Mouse (Mus musculus) megakaryocyte, embryonic 14.5 days (primary cell): ENCODE results near the gene Wdr5b.

Experiments used
- FLI1 ChIP-seq: IDR thresholded peaks from 2 replicates; pipeline ENCODE4 v1.6.1; 2012; ENCODE audit warnings: low read length, inconsistent platforms, mixed read lengths
- GATA1 ChIP-seq: IDR thresholded peaks from 3 replicates; pipeline ENCODE4 v1.6.1; 2012; ENCODE audit warnings: mixed read lengths, low read length, inconsistent platforms, borderline replicate concordance

- TF ChIP-seq FLI1 (no peak), GATA1 (no peak)
These were observed 31.5 kb downstream of the Wdr5b start for GRCm38 (mm10) chr16:36072410-36073011.
